ENCODE assay signal across 1 mouse cellular context in the genomic region with DNA sequence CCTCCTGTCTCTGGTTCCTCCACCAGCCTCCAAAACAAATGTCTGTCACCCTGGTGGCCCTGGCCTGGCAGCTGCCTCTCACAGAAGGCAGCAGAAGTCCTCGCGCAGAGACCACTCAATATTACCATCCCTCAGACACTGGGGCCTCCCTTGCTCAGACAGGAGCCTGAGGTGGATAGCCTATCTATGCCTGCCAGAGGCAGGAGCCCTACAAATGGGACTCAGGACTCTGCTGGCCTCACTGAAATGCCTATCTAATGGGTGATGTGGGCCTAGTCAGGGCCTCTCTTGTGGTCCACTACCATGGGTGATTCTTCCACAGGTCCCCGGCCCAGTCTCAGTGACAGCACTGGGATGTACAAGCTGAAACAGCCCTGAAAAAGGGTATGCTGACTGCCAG.
TF ChIP-seq lines count a peak whose summit lies in the region.

No protein-coding gene starts in this region.

TF ChIP-seq in ES-E14, 5 proteins besides CTCF, POLR2A, EP300 and RAD21 (continued from another document):
- TF ChIP-seq ZNF384 (IDR thresholded peaks at IDR 0.05; ENCODE audit: low read depth, low read length) = no peak
